Mouse (Mus musculus) liver, embryonic 12.5 days (tissue): ENCODE results near the gene Adgrv1. TPM values are rescaled to one million over a fixed set of nuclear protein-coding genes. Genes with fewer than 3 reads are reported as not detected.

Experiments used
- ATAC-seq: fragments of 200-750 bp; cut with Nextera tagmentation; 2 replicates; pipeline ENCODE4 v1.8.0; 2017; ENCODE audit warnings: moderate number of reproducible peaks, mild to moderate bottlenecking, moderate library complexity
- H3K27ac ChIP-seq: fragments of 300-500 bp; sonication (generic); 2 replicates; pipeline ENCODE4 v1.5.1; 2016; ENCODE audit warnings: mild to moderate bottlenecking
- H3K27me3 ChIP-seq: fragments of 300-500 bp; sonication (generic); replicated peaks from 2 replicates; pipeline ENCODE4 v1.6.1; 2016; ENCODE audit warnings: mild to moderate bottlenecking, moderate library complexity
- H3K36me3 ChIP-seq: fragments of 300-500 bp; sonication (generic); 2 replicates; pipeline ENCODE4 v1.6.1; 2016; ENCODE audit warnings: mild to moderate bottlenecking, moderate library complexity
- H3K4me1 ChIP-seq: fragments of 300-500 bp; sonication (generic); 2 replicates; pipeline ENCODE4 v1.6.1; 2016
- H3K4me2 ChIP-seq: fragments of 300-500 bp; sonication (generic); 2 replicates; pipeline ENCODE4 v1.6.1; 2016; ENCODE audit warnings: mild to moderate bottlenecking, moderate library complexity
- H3K4me3 ChIP-seq: fragments of 300-500 bp; sonication (generic); 2 replicates; pipeline ENCODE4 v1.5.1; 2016; ENCODE audit warnings: mild to moderate bottlenecking, moderate library complexity
- H3K9ac ChIP-seq: fragments of 300-500 bp; sonication (generic); 2 replicates; pipeline ENCODE4 v1.6.1; 2016; ENCODE audit warnings: mild to moderate bottlenecking, moderate library complexity
- H3K9me3 ChIP-seq: fragments of 300-500 bp; sonication (generic); replicated peaks from 2 replicates; pipeline ENCODE4 v1.6.1; 2016; ENCODE audit warnings: mild to moderate bottlenecking, moderate library complexity
- WGBS: fragments of 180-500 bp; shearing (Covaris S2); methylation state at CpG from one replicate; pipeline ENCODE4 v1.1.7; 2016; ENCODE audit not compliant: insufficient replicate concordance; 5-methylcytosine and 5-hydroxymethylcytosine counted together
- polyA plus RNA-seq: library from polyadenylated mRNA; unstranded; fragments of >200 nt; fragmentation: Nextera tagmentation; extraction: Ambion mirVana; gene quantifications from 2 replicates; pipeline ENCODE4 v1.2.1, GENCODE M21; 2016

The Adgrv1 gene
- polyA plus RNA-seq, 1 experiment from 2014 or later: 0.30 TPM

GRCm38 (mm10) chr13:81210516-81210915 lies 422.4 kb downstream of the Adgrv1 start:
- Histone ChIP-seq H3K4me3 (no peak overlapping the region), H3K27ac (no peak overlapping the region)
- WGBS: 56% methylated on average over 2 of the region's 2 CpGs

DNA sequence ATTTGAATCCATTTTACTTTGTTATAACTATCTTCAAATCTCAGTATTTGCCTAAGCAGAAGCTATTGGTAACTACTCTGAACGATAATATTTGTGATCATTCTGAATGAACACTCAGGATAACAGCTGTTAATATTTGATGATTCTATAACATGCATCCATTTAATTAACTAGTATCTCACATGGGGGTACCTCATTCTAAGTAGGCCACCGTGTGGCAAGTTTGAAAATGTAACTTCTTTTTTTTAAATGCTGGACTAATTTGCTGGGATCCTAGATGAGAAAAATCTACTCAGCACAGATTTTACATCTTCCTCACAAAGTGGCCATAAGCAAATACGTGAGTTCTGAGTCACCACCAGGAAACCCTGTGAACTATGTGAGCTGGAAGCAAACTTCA lies 423.1 kb downstream of the Adgrv1 start:
- no peak overlapping the region for H3K9ac ChIP-seq
- WGBS: 54% methylated on average over 3 of the region's 3 CpGs
- H3K4me2 ChIP-seq: no peak overlapping the region
- no peaks in the 10 kb centered on the region for H3K9me3 ChIP-seq
- H3K36me3 ChIP-seq: no peaks in the 10 kb centered on the region
- no peak overlapping the region for H3K27ac ChIP-seq
- ATAC-seq: no peak
- H3K4me1 ChIP-seq: no peaks in the 10 kb centered on the region
- H3K4me3 ChIP-seq: no peak overlapping the region
- no peaks in the 10 kb centered on the region for H3K27me3 ChIP-seq

More at GRCm38 (mm10) chr13:81210516-81210915, 422.4 kb downstream of the Adgrv1 start:
- H3K4me2 ChIP-seq: no peak overlapping the region
- no peaks in the 10 kb centered on the region for H3K27me3 ChIP-seq
- no peak for ATAC-seq
- H3K9ac ChIP-seq: no peak overlapping the region
- no peaks in the 10 kb centered on the region for H3K9me3 ChIP-seq
- H3K36me3 ChIP-seq: no peaks in the 10 kb centered on the region
- no peaks in the 10 kb centered on the region for H3K4me1 ChIP-seq

DNA sequence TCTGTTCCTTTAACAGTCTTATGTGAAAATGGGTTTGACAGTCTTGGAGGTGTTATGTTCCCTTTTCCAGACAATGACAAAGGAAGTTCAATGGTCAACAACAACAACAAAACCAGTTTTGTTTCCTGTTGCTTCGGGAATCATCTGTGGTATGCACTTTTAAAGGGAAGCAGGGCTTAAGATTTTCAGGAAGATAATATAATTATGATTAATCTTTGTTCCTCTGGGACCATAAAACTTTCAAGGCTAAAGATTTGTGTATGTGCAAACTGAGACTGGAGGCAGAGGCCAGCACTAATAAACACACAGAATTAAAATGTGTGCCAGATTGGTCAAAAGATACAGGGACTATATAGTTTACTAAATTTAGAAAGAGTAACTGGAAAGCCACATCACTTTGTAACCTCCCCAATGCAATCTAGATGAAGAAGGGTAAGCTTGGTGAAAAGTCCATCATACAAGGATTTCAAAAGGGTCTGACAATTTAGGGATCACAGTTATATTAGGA lies 424.8 kb downstream of the Adgrv1 start:
- Histone ChIP-seq H3K27ac (no peak overlapping the region), H3K4me3 (no peak overlapping the region), H3K9me3 (no peaks in the 10 kb centered on the region), H3K36me3 (no peaks in the 10 kb centered on the region), H3K4me2 (no peak overlapping the region), H3K9ac (no peak overlapping the region), H3K4me1 (no peaks in the 10 kb centered on the region), H3K27me3 (no peaks in the 10 kb centered on the region)
- ATAC-seq: no peak
- 24% methylated on average over 1 of the region's 1 CpGs for WGBS

DNA sequence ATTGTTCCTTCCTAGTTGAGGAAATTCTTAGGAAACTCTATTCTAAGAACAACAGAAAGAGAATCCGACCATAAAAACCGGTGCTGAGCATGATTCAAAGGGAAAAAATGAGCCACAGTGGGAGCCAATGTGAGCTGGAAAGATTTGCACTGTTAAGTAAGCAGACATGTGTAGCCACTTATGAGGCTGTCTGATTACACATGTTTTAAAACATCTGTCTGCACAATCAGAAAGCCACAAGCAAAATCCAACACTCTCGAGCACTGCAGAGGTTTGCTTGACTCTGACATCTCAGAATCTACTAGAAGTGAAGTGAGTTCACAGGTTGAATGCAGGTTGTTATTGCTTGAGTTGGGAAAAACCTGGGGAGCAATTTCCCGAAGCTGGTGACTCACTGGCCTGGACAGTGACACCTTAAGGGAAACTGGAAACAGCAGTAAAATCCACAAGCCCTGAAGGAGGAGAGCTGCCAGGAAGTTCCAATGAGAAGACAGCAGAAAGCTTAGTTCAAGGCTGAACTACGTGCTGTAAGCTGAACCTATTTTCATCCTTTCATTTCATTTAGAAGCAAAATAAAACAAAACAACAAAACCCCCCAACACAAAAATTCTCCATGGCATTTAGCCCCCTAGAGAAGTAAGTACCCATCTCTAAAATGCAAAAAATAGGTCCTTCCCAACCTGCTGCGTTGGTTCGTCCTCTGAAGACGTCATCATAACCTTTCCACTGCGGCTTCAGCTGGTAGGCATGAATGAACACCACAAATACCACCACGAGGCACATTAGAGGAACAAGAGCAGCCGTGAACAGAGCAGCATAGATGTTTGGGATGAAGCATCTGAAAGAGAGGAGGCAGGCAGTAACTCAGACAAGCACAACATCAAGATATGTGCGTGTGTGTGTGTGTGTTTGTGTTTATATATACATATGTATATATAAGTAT lies 450.7 kb downstream of the Adgrv1 start:
- H3K27ac ChIP-seq: no peak overlapping the region

GRCm38 (mm10) chr13:81181459-81181858 lies 451.5 kb downstream of the Adgrv1 start:
- no peak for ATAC-seq

More for the DNA sequence above, 450.7 kb downstream of the Adgrv1 start:
- Histone ChIP-seq H3K4me3 (no peak overlapping the region), H3K4me1 (no peaks in the 10 kb centered on the region), H3K9me3 (no peaks in the 10 kb centered on the region), H3K4me2 (no peak overlapping the region), H3K36me3 (no peaks in the 10 kb centered on the region), H3K27me3 (no peaks in the 10 kb centered on the region), H3K9ac (no peak overlapping the region)
- 59% methylated on average over 12 of the region's 12 CpGs for WGBS
- no peak for ATAC-seq

GRCm38 (mm10) chr13:81176820-81177219 lies 456.1 kb downstream of the Adgrv1 start:
- no peak overlapping the region for H3K9ac ChIP-seq
- ATAC-seq: no peak
- no peak overlapping the region for H3K4me2 ChIP-seq
- no peak overlapping the region for H3K27ac ChIP-seq
- H3K27me3 ChIP-seq: no peaks in the 10 kb centered on the region
- no peaks in the 10 kb centered on the region for H3K9me3 ChIP-seq
- no peaks in the 10 kb centered on the region for H3K36me3 ChIP-seq
- WGBS: 26% methylated on average over 4 of the region's 4 CpGs
- no peak overlapping the region for H3K4me3 ChIP-seq
- no peaks in the 10 kb centered on the region for H3K4me1 ChIP-seq

More at GRCm38 (mm10) chr13:81181459-81181858, 451.5 kb downstream of the Adgrv1 start:
- no peaks in the 10 kb centered on the region for H3K9me3 ChIP-seq
- no peaks in the 10 kb centered on the region for H3K4me1 ChIP-seq
- H3K4me3 ChIP-seq: no peak overlapping the region
- no peaks in the 10 kb centered on the region for H3K36me3 ChIP-seq
- H3K9ac ChIP-seq: no peak overlapping the region
- no peak overlapping the region for H3K4me2 ChIP-seq
- H3K27ac ChIP-seq: no peak overlapping the region
- WGBS: 58% methylated on average over 4 of the region's 4 CpGs
- H3K27me3 ChIP-seq: no peaks in the 10 kb centered on the region

- Histone ChIP-seq H3K9ac (no peak overlapping the region), H3K27ac (no peak overlapping the region), H3K9me3 (no peaks in the 10 kb centered on the region), H3K4me2 (no peak overlapping the region), H3K36me3 (no peaks in the 10 kb centered on the region), H3K27me3 (no peaks in the 10 kb centered on the region), H3K4me1 (no peaks in the 10 kb centered on the region), H3K4me3 (no peak overlapping the region)
- ATAC-seq: no peak
- WGBS: 46% methylated on average over 3 of the region's 3 CpGs
Measured at GRCm38 (mm10) chr13:81176071-81176470, 456.9 kb downstream of the Adgrv1 start.

GRCm38 (mm10) chr13:81171115-81171514 lies 461.8 kb downstream of the Adgrv1 start:
- no peaks in the 10 kb centered on the region for H3K36me3 ChIP-seq

DNA sequence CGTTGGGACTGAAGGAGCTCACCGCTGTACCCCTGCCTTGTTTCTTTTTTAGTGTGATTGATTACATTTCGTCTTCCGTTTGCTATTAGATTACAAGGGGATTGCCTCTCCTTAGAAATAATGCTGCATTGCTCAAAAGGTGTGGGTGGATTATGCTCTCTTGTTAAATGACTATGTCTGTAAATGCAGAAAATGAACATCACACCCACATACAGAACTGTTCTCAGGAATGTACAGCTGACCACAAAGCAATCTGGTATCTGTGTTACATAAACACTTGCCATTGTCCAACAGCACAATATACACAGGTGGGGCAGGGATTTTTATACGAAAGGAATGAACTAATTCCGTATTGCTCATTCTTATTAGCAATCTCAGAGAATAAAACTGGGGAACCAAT lies 465.5 kb downstream of the Adgrv1 start:
- no peak overlapping the region for H3K4me3 ChIP-seq
- no peaks in the 10 kb centered on the region for H3K27me3 ChIP-seq
- no peaks in the 10 kb centered on the region for H3K4me1 ChIP-seq
- H3K27ac ChIP-seq: no peak overlapping the region
- H3K9ac ChIP-seq: no peak overlapping the region
- no peak for ATAC-seq
- no peaks in the 10 kb centered on the region for H3K9me3 ChIP-seq
- WGBS: 70% methylated on average over 6 of the region's 6 CpGs
- H3K4me2 ChIP-seq: no peak overlapping the region
- no peaks in the 10 kb centered on the region for H3K36me3 ChIP-seq

More at GRCm38 (mm10) chr13:81171115-81171514, 461.8 kb downstream of the Adgrv1 start:
- H3K4me3 ChIP-seq: no peak overlapping the region
- H3K9ac ChIP-seq: no peak overlapping the region
- H3K27ac ChIP-seq: no peak overlapping the region
- H3K9me3 ChIP-seq: no peaks in the 10 kb centered on the region
- ATAC-seq: no peak
- WGBS: 55% methylated on average over 3 of the region's 3 CpGs
- H3K4me2 ChIP-seq: no peak overlapping the region
- no peaks in the 10 kb centered on the region for H3K4me1 ChIP-seq
- no peaks in the 10 kb centered on the region for H3K27me3 ChIP-seq

DNA sequence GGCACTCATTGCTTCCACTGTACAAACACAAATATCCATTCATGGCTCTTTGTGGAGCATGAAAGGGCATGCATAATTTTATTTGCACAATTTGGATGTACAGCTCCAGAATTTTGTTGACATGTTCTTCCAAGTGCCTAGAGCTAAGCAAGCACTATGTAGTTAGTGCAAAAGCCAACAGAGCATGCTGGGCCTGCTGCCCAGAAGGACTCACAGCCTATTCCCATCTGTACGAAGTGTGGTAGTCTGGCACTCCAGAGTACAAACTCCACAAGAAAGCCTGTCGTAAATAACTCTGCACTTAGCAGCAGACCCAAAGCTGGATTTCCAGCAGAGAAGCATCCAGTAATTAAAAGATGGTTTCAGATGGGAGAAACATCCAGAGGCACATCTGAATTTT lies 473.1 kb downstream of the Adgrv1 start:
- Histone ChIP-seq H3K9ac (no peak overlapping the region), H3K27ac (no peak overlapping the region), H3K4me3 (no peak overlapping the region), H3K27me3 (no peaks in the 10 kb centered on the region), H3K9me3 (no peaks in the 10 kb centered on the region), H3K4me2 (no peak overlapping the region), H3K4me1 (no peaks in the 10 kb centered on the region), H3K36me3 (no peaks in the 10 kb centered on the region)
- WGBS: 67% methylated on average over 2 of the region's 2 CpGs
- ATAC-seq: no peak

DNA sequence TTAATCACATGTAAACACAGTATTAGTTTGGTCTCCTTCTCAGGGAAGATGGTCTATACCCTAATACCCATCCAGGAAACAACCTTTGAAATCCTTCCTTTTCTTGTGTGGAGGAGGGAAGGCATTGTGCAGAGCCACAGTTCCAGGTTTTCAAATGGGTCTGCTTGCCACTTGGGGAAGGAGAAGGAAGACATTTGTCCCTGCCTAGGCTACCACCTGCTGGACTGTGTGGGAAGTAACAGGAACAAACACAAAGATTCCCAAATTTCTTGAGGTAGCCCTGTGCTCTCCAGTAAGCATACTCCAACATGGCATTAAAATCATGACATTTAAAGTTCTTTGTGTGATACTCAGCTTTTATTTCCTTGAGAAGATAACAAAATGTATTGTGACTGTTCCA lies 477.6 kb downstream of the Adgrv1 start:
- Histone ChIP-seq H3K27me3 (no peaks in the 10 kb centered on the region), H3K27ac (no peak overlapping the region), H3K4me2 (no peak overlapping the region), H3K9me3 (no peaks in the 10 kb centered on the region), H3K36me3 (no peaks in the 10 kb centered on the region), H3K9ac (no peak overlapping the region), H3K4me3 (no peak overlapping the region), H3K4me1 (no peaks in the 10 kb centered on the region)
- ATAC-seq: no peak

DNA sequence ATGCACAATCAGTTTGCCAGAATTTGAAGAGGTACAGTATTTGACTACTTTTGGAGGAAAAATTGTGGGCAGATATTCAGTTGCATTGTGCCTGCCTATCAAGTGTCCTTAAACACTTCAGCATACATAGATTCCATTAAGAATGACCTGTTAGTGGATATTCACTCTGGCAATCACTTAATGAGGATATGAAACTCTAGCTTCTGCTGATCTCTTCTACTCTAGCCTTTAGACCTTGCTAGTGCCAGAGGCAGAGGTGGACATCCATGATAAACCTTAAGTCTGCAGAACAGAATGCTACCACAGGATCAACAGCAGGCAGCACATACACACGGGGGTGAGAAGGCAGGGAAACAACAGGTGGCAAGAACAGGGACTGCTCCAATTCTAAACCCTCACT lies 488.5 kb downstream of the Adgrv1 start:
- 65% methylated on average over 1 of the region's 1 CpGs for WGBS
- H3K27me3 ChIP-seq: no peaks in the 10 kb centered on the region
- H3K36me3 ChIP-seq: no peaks in the 10 kb centered on the region
- no peak overlapping the region for H3K4me2 ChIP-seq
- H3K9ac ChIP-seq: no peak overlapping the region
- no peak for ATAC-seq
- no peaks in the 10 kb centered on the region for H3K4me1 ChIP-seq
- no peak overlapping the region for H3K4me3 ChIP-seq
- H3K9me3 ChIP-seq: no peaks in the 10 kb centered on the region
- no peak overlapping the region for H3K27ac ChIP-seq
